Mouse (Mus musculus) myocyte (in vitro differentiated cells): Measurements from ENCODE around the gene Rpl6.

ENCODE experiments used
- CEBPB ChIP-seq: IDR thresholded peaks from 2 replicates; pipeline ENCODE4 v1.6.1; 2011; ENCODE audit warnings: mild to moderate bottlenecking, moderate library complexity; ENCODE audit not compliant: poor library complexity, insufficient read depth, severe bottlenecking
- E2F4 ChIP-seq: IDR thresholded peaks from one replicate; pipeline ENCODE4 v1.6.1; 2011; ENCODE audit warnings: mild to moderate bottlenecking, control low read depth, moderate library complexity; ENCODE audit not compliant: insufficient read depth
- MAX ChIP-seq: IDR thresholded peaks from one replicate; pipeline ENCODE4 v1.6.1; 2011; ENCODE audit warnings: low read depth, mild to moderate bottlenecking, control low read depth
- MYOD1 ChIP-seq, 3 experiments: IDR thresholded peaks; one replicate each; pipeline ENCODE4 v1.6.1; 2011; ENCODE audit warnings: control low read depth in 2 of 3, low read depth in 2 of 3, mild to moderate bottlenecking in 2 of 3, moderate library complexity in 1 of 3; ENCODE audit not compliant: insufficient read length in 2 of 3, control insufficient read depth in 1 of 3
- MYOG ChIP-seq, 3 experiments: IDR thresholded peaks; one replicate each; pipeline ENCODE4 v1.6.1; 2011; ENCODE audit warnings: control low read depth in 2 of 3, low read depth in 2 of 3, mild to moderate bottlenecking in 2 of 3; ENCODE audit not compliant: insufficient read length in 2 of 3, control insufficient read depth in 1 of 3, insufficient read depth in 1 of 3
- POLR2A ChIP-seq: IDR thresholded peaks from one replicate; pipeline ENCODE4 v1.6.1; 2011; ENCODE audit warnings: low read depth, mild to moderate bottlenecking, control low read depth, moderate library complexity; ENCODE audit not compliant: insufficient read length
- TCF12 ChIP-seq: IDR thresholded peaks from one replicate; pipeline ENCODE4 v1.6.1; 2011; ENCODE audit warnings: mild to moderate bottlenecking, control low read depth; ENCODE audit not compliant: poor library complexity, insufficient read depth, severe bottlenecking
- TCF3 ChIP-seq: IDR thresholded peaks from one replicate; pipeline ENCODE4 v1.6.1; 2011; ENCODE audit warnings: low read depth, control low read depth; ENCODE audit not compliant: insufficient read length
- USF1 ChIP-seq: IDR thresholded peaks from one replicate; pipeline ENCODE4 v1.6.1; 2011; ENCODE audit warnings: low read depth, mild to moderate bottlenecking, control low read depth, moderate library complexity

- TF ChIP-seq POLR2A (no peak), E2F4 (no peak), MAX (no peak), TCF3 (no peak), MYOD1 (IDR thresholded peaks at IDR 0.05; ENCODE audit: control insufficient read depth in 1 of 3, insufficient read length in 2 of 3, low read depth in 2 of 3) (no peak), USF1 (no peak), CEBPB (no peak), MYOG (IDR thresholded peaks at IDR 0.05; ENCODE audit: control insufficient read depth in 1 of 3, insufficient read depth in 1 of 3, insufficient read length in 2 of 3, low read depth in 2 of 3) (no peak), TCF12 (no peak)
Measured at GRCm38 (mm10) chr5:121217313-121217634, 13.0 kb downstream of the Rpl6 start.
